Mouse (Mus musculus) stomach, embryonic 15.5 days (tissue): ENCODE data around the gene Hikeshi. TPM values are rescaled to one million over a fixed set of nuclear protein-coding genes. Genes with fewer than 3 reads are reported as not detected.

Experiments used
- ATAC-seq: fragments of 200-750 bp; cut with Nextera tagmentation; 2 replicates; pipeline ENCODE4 v1.8.0; 2017; ENCODE audit warnings: low read depth, moderate number of reproducible peaks, moderate TSS enrichment; ENCODE audit not compliant: insufficient read depth, low FRiP score
- H3K27ac ChIP-seq: fragments of 300-500 bp; sonication (generic); 2 replicates; pipeline ENCODE4 v1.5.1; 2015; ENCODE audit warnings: mild to moderate bottlenecking, inconsistent platforms
- H3K27me3 ChIP-seq: fragments of 300-500 bp; sonication (generic); replicated peaks from 2 replicates; pipeline ENCODE4 v1.6.1; 2015; ENCODE audit warnings: inconsistent platforms
- H3K36me3 ChIP-seq: fragments of 300-500 bp; sonication (generic); 2 replicates; pipeline ENCODE4 v1.6.1; 2015; ENCODE audit warnings: inconsistent platforms
- H3K4me1 ChIP-seq: fragments of 300-500 bp; sonication (generic); 2 replicates; pipeline ENCODE4 v1.6.1; 2015; ENCODE audit warnings: inconsistent platforms
- H3K4me2 ChIP-seq: fragments of 300-500 bp; sonication (generic); 2 replicates; pipeline ENCODE4 v1.6.1; 2015; ENCODE audit warnings: mild to moderate bottlenecking, inconsistent platforms
- H3K4me3 ChIP-seq: fragments of 300-500 bp; sonication (generic); replicated peaks from 2 replicates; pipeline ENCODE4 v1.5.1; 2015; ENCODE audit warnings: inconsistent platforms
- H3K9ac ChIP-seq: fragments of 300-500 bp; sonication (generic); 2 replicates; pipeline ENCODE4 v1.6.1; 2015; ENCODE audit warnings: inconsistent platforms
- H3K9me3 ChIP-seq: fragments of 300-500 bp; sonication (generic); 2 replicates; pipeline ENCODE4 v1.6.1; 2016; ENCODE audit warnings: inconsistent platforms
- WGBS: fragments of 180-500 bp; shearing (Covaris S2); methylation state at CpG from one replicate; pipeline ENCODE4 v1.1.7; 2015; 5-methylcytosine and 5-hydroxymethylcytosine counted together
- polyA plus RNA-seq: library from polyadenylated mRNA; unstranded; fragments of >200 nt; fragmentation: Nextera tagmentation; extraction: Ambion mirVana; gene quantifications from 2 replicates; pipeline ENCODE4 v1.2.1, GENCODE M21; 2015

The Hikeshi gene
- polyA plus RNA-seq = 134 and 145 TPM in 2 replicates

DNA sequence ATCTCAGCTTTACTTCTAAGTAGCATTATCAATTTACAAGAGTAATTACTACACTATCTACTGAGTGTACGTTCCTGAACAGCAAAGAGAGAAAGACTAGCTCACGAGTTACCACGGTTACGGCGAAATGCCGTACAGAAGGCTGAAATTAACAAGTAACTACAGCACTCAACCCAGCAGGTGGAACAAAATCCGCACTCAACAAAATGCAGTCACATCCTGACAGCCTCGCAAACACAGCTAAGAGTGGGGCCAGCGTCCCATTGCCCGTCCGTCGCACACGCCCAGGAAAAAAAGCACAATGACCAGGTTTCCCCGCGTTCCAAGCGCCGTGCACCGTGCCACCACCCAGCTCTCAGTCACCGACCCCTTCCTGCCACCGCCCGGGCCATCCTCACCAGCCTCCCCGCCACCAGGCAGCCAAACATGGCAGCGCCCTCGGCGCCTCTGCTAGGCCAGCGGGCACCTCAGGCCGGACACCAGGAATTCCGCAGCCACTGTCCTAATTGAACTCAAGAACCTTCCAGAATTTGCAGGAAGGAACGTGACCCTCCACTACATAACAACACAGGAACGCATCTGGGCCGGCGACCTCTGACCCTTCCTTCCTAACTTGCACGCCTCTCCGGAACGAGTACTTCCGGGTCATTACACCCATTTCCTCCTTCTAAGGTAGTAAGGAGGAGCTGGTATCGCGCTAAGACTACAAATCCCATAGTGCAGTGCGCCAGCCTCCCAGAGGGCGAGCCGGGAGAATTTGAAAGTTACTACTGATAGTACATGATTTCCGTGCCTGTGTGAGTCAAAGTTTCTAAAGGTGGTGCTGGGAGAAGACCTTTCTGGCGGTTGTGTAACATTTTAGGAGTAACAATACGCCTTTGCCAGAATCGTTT is at the start of gene Hikeshi:
Gene Hikeshi, minus strand, starts transcription at position 634 of the 893 bp plus-strand sequence.
- H3K9me3 ChIP-seq = no peaks in the 10 kb centered on the region
- WGBS = under 1% methylated on average over 45 of the region's 45 CpGs
- peak within 1 kb of the TSS; percentile 88 for H3K4me3 ChIP-seq
- H3K9ac ChIP-seq = peak within 1 kb of the TSS; percentile 80
- H3K27me3 ChIP-seq = no peaks in the 10 kb centered on the region
- H3K36me3 ChIP-seq = no peaks in the 10 kb centered on the region
- peaks cover 3% of the 10 kb centered on the region; the same call in 1 of the 2 replicates for H3K4me1 ChIP-seq
- peak within 1 kb of the TSS; percentile 57 for H3K4me2 ChIP-seq
- ATAC-seq = peak; percentile 99
- H3K27ac ChIP-seq = peak within 1 kb of the TSS; percentile 85

DNA sequence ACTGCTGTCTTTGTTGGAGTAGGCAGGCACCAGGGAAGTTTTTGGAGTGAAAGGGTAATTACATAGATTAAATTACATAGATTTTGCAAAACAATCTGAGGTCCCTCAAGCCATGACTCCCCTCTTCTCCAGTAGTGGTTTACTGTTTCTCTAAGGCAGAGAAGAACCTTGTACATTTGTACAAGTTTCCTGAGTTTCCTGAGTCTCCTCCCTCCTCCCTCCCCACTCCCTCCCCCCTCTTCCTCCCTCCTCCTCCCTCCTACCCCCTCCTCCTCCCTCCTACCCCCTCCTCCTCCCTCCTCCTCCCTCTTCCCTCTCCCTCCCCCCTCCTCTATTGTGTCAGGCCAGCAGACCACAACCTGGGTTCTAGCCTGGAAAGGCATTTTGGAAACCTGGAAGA is 43.4 kb upstream of the Hikeshi start:
- no peak for ATAC-seq
- Histone ChIP-seq H3K4me2 (no peak overlapping the region), H3K27me3 (no peaks in the 10 kb centered on the region), H3K4me1 (0 out of 2 replicates have a peak, but pooled peaks cover 3% of the 10 kb centered on the region), H3K9ac (no peak overlapping the region), H3K36me3 (no peaks in the 10 kb centered on the region), H3K4me3 (no peak overlapping the region), H3K27ac (no peak overlapping the region), H3K9me3 (no peaks in the 10 kb centered on the region)

DNA sequence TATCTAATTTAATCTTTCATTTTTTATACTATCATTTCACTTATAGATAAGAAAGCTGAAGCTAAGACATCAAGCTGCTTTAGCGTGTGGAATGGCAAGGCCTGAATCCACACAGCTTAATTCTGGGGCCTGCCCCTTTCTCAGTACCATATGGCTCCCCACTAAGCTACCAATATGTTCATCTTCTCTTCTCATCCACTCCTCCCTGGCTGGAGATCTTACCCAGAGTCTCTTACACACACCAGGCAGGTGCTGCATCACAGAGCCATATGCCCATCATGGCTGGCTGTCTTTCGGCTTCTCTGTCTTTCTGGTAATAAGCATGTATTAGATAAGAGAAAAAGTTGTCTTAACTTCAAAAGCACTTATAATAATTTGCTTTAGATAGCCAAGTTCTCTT is 42.4 kb upstream of the Hikeshi start:
- Histone ChIP-seq H3K4me1 (0 out of 2 replicates have a peak, but pooled peaks cover 6% of the 10 kb centered on the region), H3K27me3 (no peaks in the 10 kb centered on the region), H3K9me3 (no peaks in the 10 kb centered on the region), H3K9ac (no peak overlapping the region), H3K27ac (no peak overlapping the region), H3K36me3 (no peaks in the 10 kb centered on the region), H3K4me2 (no peak overlapping the region), H3K4me3 (no peak overlapping the region)
- 80% methylated on average over 2 of the region's 2 CpGs for WGBS
- ATAC-seq = no peak

DNA sequence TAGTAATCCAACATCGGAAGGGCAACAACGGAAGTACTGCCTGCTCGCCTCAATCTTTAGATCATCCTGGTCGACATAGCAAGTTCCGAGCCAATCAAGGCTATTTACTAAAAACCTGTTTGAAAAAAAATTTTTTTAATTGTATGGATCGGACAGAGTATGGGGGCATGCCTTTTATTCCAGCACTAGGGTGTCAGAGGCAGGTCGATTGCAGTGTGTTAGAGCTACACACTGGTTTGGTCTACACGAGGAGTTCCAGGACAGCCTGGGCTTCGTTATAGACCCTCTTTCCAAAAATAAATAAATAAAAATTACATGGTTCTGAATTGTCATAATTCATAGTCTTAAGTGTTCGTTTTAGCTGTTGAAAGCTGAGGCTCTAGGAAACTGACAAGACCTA is 40.6 kb upstream of the Hikeshi start:
- no peak for ATAC-seq
- WGBS = 5% methylated on average over 10 of the region's 10 CpGs
- H3K4me3 ChIP-seq = peak overlapping the region; percentile 86
- H3K4me2 ChIP-seq = peak overlapping the region; percentile 63
- peak overlapping the region; percentile 100 for H3K27ac ChIP-seq
- no peaks in the 10 kb centered on the region for H3K36me3 ChIP-seq
- H3K9ac ChIP-seq = peak overlapping the region; percentile 43; the same call in 1 of the 2 replicates
- 0 out of 2 replicates have a peak, but pooled peaks cover 6% of the 10 kb centered on the region for H3K4me1 ChIP-seq
- H3K9me3 ChIP-seq = no peaks in the 10 kb centered on the region
- H3K27me3 ChIP-seq = no peaks in the 10 kb centered on the region

DNA sequence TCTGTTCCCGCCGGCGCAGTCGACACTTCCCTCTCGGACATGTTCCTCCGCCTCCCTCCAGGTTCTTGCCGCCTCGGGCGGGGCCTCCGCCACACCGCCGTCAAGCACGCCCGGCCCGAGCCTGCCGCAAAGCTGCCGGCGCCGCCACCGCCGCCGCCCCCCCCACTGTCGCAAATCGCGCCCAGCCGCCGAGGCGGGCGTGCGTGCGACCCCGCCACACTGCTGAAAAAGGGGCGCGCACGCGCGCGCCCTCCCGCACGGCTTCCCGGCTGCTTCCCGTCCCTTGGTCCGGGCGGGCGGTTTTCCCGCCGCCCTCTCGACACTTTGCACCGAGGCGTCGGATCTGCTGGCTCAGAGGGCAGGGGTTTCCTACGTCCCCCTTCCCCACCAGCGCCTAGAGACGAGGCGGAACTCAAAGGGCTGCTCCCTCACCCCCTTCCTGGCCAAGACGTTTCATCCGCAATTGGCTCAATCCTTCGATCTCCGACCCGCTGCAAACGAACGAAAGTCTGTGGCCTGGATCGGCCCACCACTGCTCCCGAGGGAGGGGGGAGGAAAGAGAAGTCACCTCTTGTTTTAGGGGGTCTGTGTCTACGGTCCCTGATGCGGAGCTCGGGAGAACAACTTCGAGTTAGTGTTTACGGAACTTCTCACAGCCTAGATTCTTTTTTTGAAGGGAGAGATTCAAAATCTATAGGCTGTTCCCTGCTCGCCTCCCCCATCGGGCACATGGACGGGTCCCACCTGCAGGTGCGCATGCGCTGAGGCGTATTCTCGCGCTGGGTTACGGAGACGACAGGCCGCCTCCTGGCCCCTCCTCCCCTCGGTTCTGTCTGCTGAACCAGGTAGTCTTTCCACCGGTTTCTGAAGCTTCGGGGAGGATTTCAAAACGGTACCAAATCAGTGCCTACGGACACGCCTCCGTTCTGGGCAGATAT is 39.8 kb upstream of the Hikeshi start, which contains the start of gene Eed:
Gene Eed, minus strand, starts transcription at position 499 of the 938 bp plus-strand sequence.
- Histone ChIP-seq H3K27ac (peak within 1 kb of the TSS; percentile 100), H3K4me3 (peak within 1 kb of the TSS; percentile 86), H3K27me3 (no peaks in the 10 kb centered on the region), H3K4me2 (peak within 1 kb of the TSS; percentile 63), H3K36me3 (peaks cover 5% of the 10 kb centered on the region), H3K9me3 (no peaks in the 10 kb centered on the region), H3K4me1 (0 out of 2 replicates have a peak, but pooled peaks cover 6% of the 10 kb centered on the region), H3K9ac (peak within 1 kb of the TSS; percentile 88)
- peak; percentile 88 for ATAC-seq
- WGBS = under 1% methylated on average over 86 of the region's 87 CpGs

DNA sequence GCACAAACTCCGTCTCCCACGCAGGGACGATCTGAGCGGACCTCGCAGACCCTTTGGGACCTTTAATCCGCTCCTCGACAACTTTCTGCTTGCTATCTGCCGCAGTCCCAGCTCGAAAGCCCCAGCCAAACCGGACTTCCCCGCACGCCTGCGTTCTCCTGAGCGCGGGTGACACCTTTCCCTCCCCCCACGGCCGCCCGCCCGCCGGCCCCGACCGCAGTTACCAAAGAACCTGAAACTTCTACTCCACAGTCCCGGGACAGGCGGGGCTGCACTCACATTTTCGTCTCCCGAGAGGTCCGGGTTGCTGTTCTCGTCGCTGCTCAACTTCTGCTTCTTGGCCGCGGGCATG is 39.1 kb upstream of the Hikeshi start:
- Histone ChIP-seq H3K27me3 (no peaks in the 10 kb centered on the region), H3K9me3 (no peaks in the 10 kb centered on the region), H3K36me3 (peaks cover 11% of the 10 kb centered on the region), H3K27ac (peak overlapping the region; percentile 100), H3K4me2 (peak overlapping the region; percentile 63), H3K9ac (peak overlapping the region; percentile 82), H3K4me3 (peak overlapping the region; percentile 86), H3K4me1 (0 out of 2 replicates have a peak, but pooled peaks cover 6% of the 10 kb centered on the region)
- ATAC-seq = peak; percentile 41
- WGBS = under 1% methylated on average over 31 of the region's 31 CpGs

DNA sequence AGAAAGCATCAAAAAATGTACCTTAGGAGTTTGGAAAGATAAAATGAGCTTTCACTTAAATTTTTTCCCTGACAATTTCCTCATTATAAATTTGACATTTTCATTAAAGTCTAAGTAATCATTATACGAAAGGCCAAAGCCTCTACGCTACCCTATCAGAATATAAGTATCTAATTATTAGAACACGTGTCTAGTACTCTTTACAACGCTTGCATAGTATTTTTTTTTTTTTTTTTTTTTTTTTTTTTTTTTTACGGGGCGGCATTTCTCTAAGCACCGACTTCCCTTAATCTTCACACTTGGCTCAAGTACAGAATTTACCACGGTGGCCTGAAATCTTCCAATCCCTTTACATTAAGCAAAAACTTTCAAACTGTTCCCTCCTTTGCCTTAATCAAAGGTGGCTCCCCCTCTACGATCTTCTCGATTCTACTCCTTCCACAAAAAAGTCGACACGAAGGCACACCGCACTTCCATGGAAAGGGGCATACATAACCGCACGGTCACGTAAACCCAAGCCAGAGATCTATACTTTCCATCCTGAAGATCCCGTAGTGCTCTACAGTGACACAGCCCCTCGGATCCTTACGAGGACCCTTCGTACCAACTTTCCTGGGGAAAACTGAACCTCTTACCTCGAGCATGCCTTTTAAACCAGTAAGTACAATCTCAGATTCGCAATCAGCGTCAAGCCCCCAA is 38.6 kb upstream of the Hikeshi start:
- H3K27me3 ChIP-seq = no peaks in the 10 kb centered on the region
- H3K36me3 ChIP-seq = peaks cover 11% of the 10 kb centered on the region
- H3K4me3 ChIP-seq = peak overlapping the region; percentile 86
- H3K27ac ChIP-seq = peak overlapping the region; percentile 100
- 2% methylated on average over 23 of the region's 23 CpGs for WGBS
- H3K9me3 ChIP-seq = no peaks in the 10 kb centered on the region
- H3K9ac ChIP-seq = peak overlapping the region; percentile 82
- no peak for ATAC-seq
- H3K4me2 ChIP-seq = peak overlapping the region; percentile 63
- H3K4me1 ChIP-seq = 0 out of 2 replicates have a peak, but pooled peaks cover 6% of the 10 kb centered on the region

DNA sequence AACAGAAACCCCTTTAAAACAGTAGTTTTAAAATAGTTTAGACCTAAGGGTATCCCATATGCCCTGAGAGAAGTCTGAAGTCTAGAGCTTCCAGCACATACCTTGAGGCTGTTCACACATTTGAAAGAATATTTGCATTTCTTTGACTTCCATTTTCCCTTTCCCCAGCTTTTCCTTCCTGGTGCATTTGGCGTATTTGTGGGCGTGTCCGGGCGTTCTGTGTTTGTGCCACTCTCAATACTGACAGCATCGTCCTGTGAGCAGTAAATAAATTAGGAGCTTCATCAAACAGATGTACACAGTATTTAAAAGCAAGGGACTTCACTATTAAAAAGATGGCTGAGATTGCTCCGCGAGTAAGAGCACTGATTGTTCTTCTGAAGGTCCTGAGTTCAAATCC is 35.8 kb upstream of the Hikeshi start:
- Histone ChIP-seq H3K27ac (no peak overlapping the region), H3K9me3 (no peaks in the 10 kb centered on the region), H3K36me3 (peaks cover 27% of the 10 kb centered on the region), H3K9ac (no peak overlapping the region), H3K4me2 (no peak overlapping the region), H3K4me1 (0 out of 2 replicates have a peak, but pooled peaks cover 6% of the 10 kb centered on the region), H3K4me3 (no peak overlapping the region), H3K27me3 (no peaks in the 10 kb centered on the region)
- ATAC-seq = no peak
- WGBS = 91% methylated on average over 7 of the region's 7 CpGs

DNA sequence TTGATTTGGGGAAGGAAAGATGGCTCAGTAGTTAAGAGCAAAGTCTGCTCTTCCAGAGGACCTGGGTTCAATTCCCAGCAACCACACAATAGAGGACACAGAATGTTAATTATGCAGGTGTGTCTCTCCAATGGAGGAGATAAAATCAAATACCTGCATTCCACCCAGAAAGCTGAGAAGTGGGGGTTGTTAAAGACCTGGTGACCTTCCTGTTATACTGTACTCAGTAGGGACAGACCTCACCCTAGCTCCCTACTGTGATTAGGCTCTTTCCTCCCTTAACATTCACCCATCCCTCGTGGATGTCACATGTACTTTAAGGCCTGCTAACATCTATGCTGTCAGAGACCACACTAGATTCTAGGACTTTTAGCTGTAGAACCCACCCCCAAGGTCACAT is 34.6 kb upstream of the Hikeshi start:
- Histone ChIP-seq H3K27ac (no peak overlapping the region), H3K4me3 (no peak overlapping the region), H3K9me3 (no peaks in the 10 kb centered on the region), H3K4me1 (0 out of 2 replicates have a peak, but pooled peaks cover 3% of the 10 kb centered on the region), H3K4me2 (no peak overlapping the region), H3K27me3 (no peaks in the 10 kb centered on the region), H3K9ac (no peak overlapping the region), H3K36me3 (peaks cover 27% of the 10 kb centered on the region)
- no peak for ATAC-seq
- 89% methylated on average over 1 of the region's 1 CpGs for WGBS

DNA sequence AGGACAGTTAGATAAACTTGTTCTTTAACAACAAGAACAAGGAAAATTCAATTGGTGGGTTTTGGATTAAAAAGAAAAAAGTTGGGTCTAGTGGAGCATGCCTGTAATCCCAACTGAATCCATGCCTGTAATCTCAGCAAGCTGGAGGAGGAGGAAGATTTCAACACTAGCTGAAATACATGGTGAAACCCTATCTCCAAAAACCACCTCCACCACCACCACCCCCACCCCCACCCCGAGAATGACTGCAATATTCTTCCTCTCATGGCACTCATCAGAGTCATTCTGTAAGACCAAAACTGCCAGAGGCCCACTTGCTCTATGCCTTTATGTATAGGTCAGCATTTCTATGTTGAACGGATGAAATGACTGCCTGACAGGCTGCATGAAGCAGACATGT is 26.2 kb upstream of the Hikeshi start:
- no peak overlapping the region for H3K4me2 ChIP-seq
- H3K27me3 ChIP-seq = no peaks in the 10 kb centered on the region
- no peaks in the 10 kb centered on the region for H3K9me3 ChIP-seq
- H3K4me3 ChIP-seq = no peak overlapping the region
- no peaks in the 10 kb centered on the region for H3K4me1 ChIP-seq
- ATAC-seq = no peak
- peaks cover 35% of the 10 kb centered on the region for H3K36me3 ChIP-seq
- no peak overlapping the region for H3K27ac ChIP-seq
- 76% methylated on average over 2 of the region's 2 CpGs for WGBS
- no peak overlapping the region for H3K9ac ChIP-seq

DNA sequence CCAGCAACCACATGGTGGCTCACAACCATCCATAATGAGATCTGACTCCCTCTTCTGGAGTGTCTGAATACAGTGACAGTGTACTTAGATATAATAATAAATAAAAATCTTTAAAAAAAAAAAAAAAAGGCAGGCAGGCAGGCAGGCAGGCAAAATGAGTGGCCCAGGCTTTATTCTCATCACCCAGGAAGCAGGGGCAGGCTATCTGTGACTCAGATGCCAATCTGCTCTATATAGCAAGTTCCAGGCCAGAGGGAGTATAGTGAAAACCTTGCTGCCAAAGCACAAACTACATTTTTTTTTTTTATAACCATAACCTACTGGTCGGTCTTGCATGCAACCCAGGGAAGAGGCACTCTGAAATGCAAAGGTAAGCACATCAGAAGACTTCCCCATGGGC is 25.8 kb upstream of the Hikeshi start:
- ATAC-seq = no peak
- H3K27ac ChIP-seq = no peak overlapping the region
- H3K9ac ChIP-seq = no peak overlapping the region
- peaks cover 33% of the 10 kb centered on the region for H3K36me3 ChIP-seq
- no peak overlapping the region for H3K4me2 ChIP-seq
- WGBS = 80% methylated on average over 1 of the region's 1 CpGs
- H3K27me3 ChIP-seq = no peaks in the 10 kb centered on the region
- H3K9me3 ChIP-seq = no peaks in the 10 kb centered on the region
- H3K4me1 ChIP-seq = no peaks in the 10 kb centered on the region
- no peak overlapping the region for H3K4me3 ChIP-seq
